18 mouse cellular contexts compared by ENCODE assay signal in genomic region chr9:43751111-43751510, GRCm38 (mm10).
"Had no signal": no experiment of that assay in that cellular context is flagged by ENCODE, and none has a peak within 500 bp of the region (broad histone marks: within the 10 kb centered on the region; RNA-seq: fewer than 3 reads in every experiment).

No protein-coding gene starts in this region.

- H3K27ac ChIP-seq: midbrain, embryonic 13.5 days; neural tube, embryonic 15.5 days had no signal

- H3K9ac ChIP-seq: lung, embryonic 14.5 days; midbrain, embryonic 13.5 days; neural tube, embryonic 15.5 days had no signal

- H3K4me3 ChIP-seq: midbrain, embryonic 13.5 days; myocyte; neural tube, embryonic 13.5 days; neural tube, embryonic 15.5 days had no signal

- H3K36me3 ChIP-seq: midbrain, embryonic 13.5 days; neural tube, embryonic 13.5 days; neural tube, embryonic 15.5 days had no signal

- H3K9me3 ChIP-seq: midbrain, embryonic 13.5 days; neural tube, embryonic 13.5 days; neural tube, embryonic 15.5 days had no signal

- ATAC-seq: midbrain, embryonic 13.5 days; midbrain, embryonic 16.5 days had no signal

- H3K27me3 ChIP-seq: midbrain, embryonic 13.5 days; neural tube, embryonic 13.5 days; neural tube, embryonic 15.5 days had no signal

- DNase-seq: lung, adult 18-20 months; lung, embryonic 14.5 days; lung, postnatal 10 days; lung, postnatal 4 days; retina, postnatal 1 day; right cerebral cortex, adult 18-20 months; right cerebral cortex, postnatal 25 days; right cerebral cortex, postnatal 4 days; spleen, adult 18-20 months; thymus, adult 18-20 months; thymus, postnatal 14 days; thymus, postnatal 36 days had no signal

- H3K4me2 ChIP-seq: lung, embryonic 14.5 days; midbrain, embryonic 11.5 days; midbrain, embryonic 13.5 days; neural tube, embryonic 15.5 days had no signal
